Mouse (Mus musculus): ENCODE measurements at regions not wholly inside any gene's neighbourhood (a gene's known extent, or its start where the extent isn't known, plus 50 kb on each side); places are given as distances from the start of the nearest gene placed in this dataset.

- TF ChIP-seq CTCF (IDR thresholded peaks at IDR 0.05; ENCODE audit: low read depth) = no peak
- TF ChIP-seq EP300 (IDR thresholded peaks at IDR 0.05; ENCODE audit: low read depth) = no peak
These were observed 590.0 kb downstream of the Iqcm start for GRCm38 (mm10) chr8:76038526-76038925.
